Mouse (Mus musculus) embryonic facial prominence, embryonic 15.5 days (tissue): ENCODE results near the gene Zbed3. TPM values are rescaled to one million over a fixed set of nuclear protein-coding genes. Genes with fewer than 3 reads are reported as not detected.
"Not testable (repeated sequence)": the region's sequence is repeated elsewhere in the genome, so short reads cannot be mapped to it uniquely, and the experiment has no call there.

Experiments
- ATAC-seq: fragments of 200-750 bp; cut with Nextera tagmentation; 2 replicates; pipeline ENCODE4 v1.8.0; 2017; ENCODE audit warnings: low read depth, moderate TSS enrichment; ENCODE audit not compliant: insufficient number of reproducible peaks, low FRiP score, low TSS enrichment
- H3K27ac ChIP-seq: fragments of 300-500 bp; sonication (generic); replicated peaks from 2 replicates; pipeline ENCODE4 v1.5.1; 2015; ENCODE audit warnings: mild to moderate bottlenecking, inconsistent platforms
- H3K27me3 ChIP-seq: fragments of 300-500 bp; sonication (generic); 2 replicates; pipeline ENCODE4 v1.6.1; 2015; ENCODE audit warnings: inconsistent platforms
- H3K36me3 ChIP-seq: fragments of 300-500 bp; sonication (generic); 2 replicates; pipeline ENCODE4 v1.6.1; 2015; ENCODE audit warnings: mild to moderate bottlenecking, inconsistent platforms
- H3K4me1 ChIP-seq: fragments of 300-500 bp; sonication (generic); 2 replicates; pipeline ENCODE4 v1.6.1; 2015; ENCODE audit warnings: inconsistent platforms
- H3K4me2 ChIP-seq: fragments of 300-500 bp; sonication (generic); replicated peaks from 2 replicates; pipeline ENCODE4 v1.6.1; 2015; ENCODE audit warnings: mild to moderate bottlenecking, inconsistent platforms
- H3K4me3 ChIP-seq: fragments of 300-500 bp; sonication (generic); replicated peaks from 2 replicates; pipeline ENCODE4 v1.5.1; 2015; ENCODE audit warnings: mild to moderate bottlenecking, inconsistent platforms
- H3K9ac ChIP-seq: fragments of 300-500 bp; sonication (generic); 2 replicates; pipeline ENCODE4 v1.6.1; 2015; ENCODE audit warnings: inconsistent platforms
- H3K9me3 ChIP-seq: fragments of 300-500 bp; sonication (generic); replicated peaks from 2 replicates; pipeline ENCODE4 v1.6.1; 2016; ENCODE audit warnings: inconsistent platforms
- WGBS: fragments of 180-500 bp; shearing (Covaris S2); methylation state at CpG from one replicate; pipeline ENCODE4 v1.1.7; 2015; 5-methylcytosine and 5-hydroxymethylcytosine counted together
- polyA plus RNA-seq: library from polyadenylated mRNA; unstranded; fragments of >200 nt; fragmentation: Nextera tagmentation; extraction: Ambion mirVana; gene quantifications from 2 replicates; pipeline ENCODE4 v1.2.1, GENCODE M21; 2015

Gene Zbed3
- polyA plus RNA-seq, 1 experiment from 2014 or later, result 57.1 TPM

GRCm38 (mm10) chr13:95336122-95336677 lies 12.8 kb downstream of the Zbed3 start:
- no peak overlapping the region for H3K27ac ChIP-seq
- H3K4me2 ChIP-seq, result 0 out of 2 replicates have a peak overlapping the region, but pooled peaks have one; percentile 9
- H3K4me1 ChIP-seq, result peaks cover 2% of the 10 kb centered on the region; the same call in 1 of the 2 replicates
- no peak overlapping the region for H3K9ac ChIP-seq
- no peaks in the 10 kb centered on the region for H3K27me3 ChIP-seq
- 67% methylated on average over 40 of the region's 40 CpGs for WGBS
- ATAC-seq, result peak; percentile 74; the same call in 1 of the 2 replicates
- H3K9me3 ChIP-seq, result no peaks in the 10 kb centered on the region
- H3K4me3 ChIP-seq, result no peak overlapping the region
- peaks cover 39% of the 10 kb centered on the region for H3K36me3 ChIP-seq

GRCm38 (mm10) chr13:95343470-95343869 lies 20.1 kb downstream of the Zbed3 start:
- no peak overlapping the region for H3K4me3 ChIP-seq
- H3K4me2 ChIP-seq, result no peak overlapping the region
- 86% methylated on average over 8 of the region's 8 CpGs for whole genome bisulfite sequencing
- H3K4me1 ChIP-seq, result no peaks in the 10 kb centered on the region
- H3K9ac ChIP-seq, result no peak overlapping the region
- ATAC-seq, result no peak
- no peaks in the 10 kb centered on the region for H3K9me3 ChIP-seq
- H3K27ac ChIP-seq, result no peak overlapping the region
- peaks cover 22% of the 10 kb centered on the region for H3K36me3 ChIP-seq
- no peaks in the 10 kb centered on the region for H3K27me3 ChIP-seq

GRCm38 (mm10) chr13:95345869-95346268 lies 22.5 kb downstream of the Zbed3 start:
- WGBS, result 75% methylated on average over 6 of the region's 6 CpGs
- no peak overlapping the region for H3K27ac ChIP-seq

GRCm38 (mm10) chr13:95347018-95347696 lies 23.7 kb downstream of the Zbed3 start:
- 30% methylated on average over 8 of the region's 8 CpGs for WGBS
- no peak overlapping the region for H3K27ac ChIP-seq
- ATAC-seq, result peak; percentile 29; the same call in 1 of the 2 replicates
- H3K36me3 ChIP-seq, result peaks cover 23% of the 10 kb centered on the region
- no peaks in the 10 kb centered on the region for H3K4me1 ChIP-seq
- H3K9me3 ChIP-seq, result no peaks in the 10 kb centered on the region
- no peak overlapping the region for H3K4me2 ChIP-seq
- H3K9ac ChIP-seq, result no peak overlapping the region
- no peak overlapping the region for H3K4me3 ChIP-seq
- H3K27me3 ChIP-seq, result no peaks in the 10 kb centered on the region

More at GRCm38 (mm10) chr13:95345869-95346268, 22.5 kb downstream of the Zbed3 start:
- Histone ChIP-seq H3K4me3 (no peak overlapping the region), H3K27me3 (no peaks in the 10 kb centered on the region), H3K4me2 (no peak overlapping the region), H3K4me1 (no peaks in the 10 kb centered on the region), H3K36me3 (peaks cover 16% of the 10 kb centered on the region), H3K9me3 (no peaks in the 10 kb centered on the region), H3K9ac (no peak overlapping the region)
- no peak for ATAC-seq

- H3K4me1 ChIP-seq, result no peaks in the 10 kb centered on the region
- peaks cover 33% of the 10 kb centered on the region for H3K36me3 ChIP-seq
- WGBS, result 89% methylated on average over 3 of the region's 3 CpGs
- no peak overlapping the region for H3K27ac ChIP-seq
- ATAC-seq, result no peak
- H3K9ac ChIP-seq, result no peak overlapping the region
- H3K27me3 ChIP-seq, result no peaks in the 10 kb centered on the region
- H3K4me2 ChIP-seq, result no peak overlapping the region
- H3K4me3 ChIP-seq, result no peak overlapping the region
- H3K9me3 ChIP-seq, result no peaks in the 10 kb centered on the region
These were observed 25.1 kb downstream of the Zbed3 start for GRCm38 (mm10) chr13:95348476-95348875.

GRCm38 (mm10) chr13:95358223-95358622 lies 34.8 kb downstream of the Zbed3 start:
- Histone ChIP-seq H3K9ac (no peak overlapping the region), H3K9me3 (no peaks in the 10 kb centered on the region), H3K27me3 (no peaks in the 10 kb centered on the region), H3K4me3 (no peak overlapping the region), H3K27ac (no peak overlapping the region), H3K4me1 (no peaks in the 10 kb centered on the region), H3K36me3 (peaks cover 84% of the 10 kb centered on the region), H3K4me2 (no peak overlapping the region)
- no peak for ATAC-seq
- 87% methylated on average over 2 of the region's 2 CpGs for WGBS

GRCm38 (mm10) chr13:95363440-95363839 lies 40.0 kb downstream of the Zbed3 start:
- no peaks in the 10 kb centered on the region for H3K4me1 ChIP-seq
- ATAC-seq, result no peak
- no peaks in the 10 kb centered on the region for H3K27me3 ChIP-seq
- H3K9me3 ChIP-seq, result no peaks in the 10 kb centered on the region
- no peak overlapping the region for H3K4me3 ChIP-seq
- no peak overlapping the region for H3K4me2 ChIP-seq
- WGBS, result 71% methylated on average over 4 of the region's 4 CpGs
- peaks cover 67% of the 10 kb centered on the region for H3K36me3 ChIP-seq
- no peak overlapping the region for H3K9ac ChIP-seq
- no peak overlapping the region for H3K27ac ChIP-seq

GRCm38 (mm10) chr13:95366356-95366755 lies 42.9 kb downstream of the Zbed3 start:
- 91% methylated on average over 8 of the region's 8 CpGs for WGBS
- Histone ChIP-seq H3K36me3 (peaks cover 76% of the 10 kb centered on the region), H3K27me3 (no peaks in the 10 kb centered on the region), H3K4me2 (no peak overlapping the region), H3K9me3 (no peaks in the 10 kb centered on the region), H3K4me3 (no peak overlapping the region), H3K4me1 (no peaks in the 10 kb centered on the region), H3K27ac (no peak overlapping the region), H3K9ac (no peak overlapping the region)
- no peak for ATAC-seq

GRCm38 (mm10) chr13:95374701-95375553 lies 51.5 kb downstream of the Zbed3 start, which contains the start of gene Aggf1:
Gene Aggf1, minus strand, starts transcription at chr13:95375352.
- peak within 1 kb of the TSS; percentile 100 for H3K4me3 ChIP-seq
- peak within 1 kb of the TSS; percentile 83 for H3K4me2 ChIP-seq
- peak; percentile 94 for ATAC-seq
- peak within 1 kb of the TSS; percentile 93 for H3K9ac ChIP-seq
- no peaks in the 10 kb centered on the region for H3K9me3 ChIP-seq
- H3K27ac ChIP-seq, result peak within 1 kb of the TSS; percentile 83
- H3K4me1 ChIP-seq, result peaks cover 13% of the 10 kb centered on the region
- under 1% methylated on average over 86 of the region's 86 CpGs for WGBS
- H3K36me3 ChIP-seq, result peaks cover 12% of the 10 kb centered on the region
- H3K27me3 ChIP-seq, result no peaks in the 10 kb centered on the region

- H3K9ac ChIP-seq, result peak overlapping the region; percentile 93; the same call in 1 of the 2 replicates
- 0 out of 2 replicates have a peak, but pooled peaks have one; percentile 11 for ATAC-seq
- 25% methylated on average over 6 of the region's 6 CpGs for WGBS
These were observed 52.1 kb downstream of the Zbed3 start for GRCm38 (mm10) chr13:95375554-95375914.

GRCm38 (mm10) chr13:95376689-95377289 lies 53.4 kb downstream of the Zbed3 start:
- H3K27ac ChIP-seq, H3K4me2 ChIP-seq, ATAC-seq, H3K4me3 ChIP-seq, H3K27me3 ChIP-seq, H3K9ac ChIP-seq, H3K36me3 ChIP-seq, H3K9me3 ChIP-seq: not testable (repeated sequence)
- peaks cover 13% of the 10 kb centered on the region for H3K4me1 ChIP-seq
- WGBS, result 97% methylated on average over 11 of the region's 11 CpGs

More at GRCm38 (mm10) chr13:95375554-95375914, 52.1 kb downstream of the Zbed3 start:
- Histone ChIP-seq H3K4me3 (peak overlapping the region; percentile 100), H3K4me2 (peak overlapping the region; percentile 83), H3K9me3 (no peaks in the 10 kb centered on the region), H3K27ac (peak overlapping the region; percentile 83), H3K4me1 (peaks cover 13% of the 10 kb centered on the region), H3K27me3 (no peaks in the 10 kb centered on the region), H3K36me3 (peaks cover 6% of the 10 kb centered on the region)
